Mouse (Mus musculus) hindbrain, postnatal 0 days (tissue): ENCODE measurements around the gene Nsd1. TPM values are rescaled to one million over a fixed set of nuclear protein-coding genes. Genes with fewer than 3 reads are reported as not detected.

Source experiments
- ATAC-seq: fragments of 200-750 bp; cut with Nextera tagmentation; 2 replicates; pipeline ENCODE4 v1.8.0; 2017; ENCODE audit warnings: mild to moderate bottlenecking, moderate TSS enrichment, moderate library complexity
- DNase-seq: peaks from one replicate; pipeline ENCODE4 v3.0.0-alpha.2; 2015; ENCODE audit warnings: low spot score
- H3K27ac ChIP-seq: fragments of 300-500 bp; sonication (generic); 2 replicates; pipeline ENCODE4 v1.5.1; 2014; ENCODE audit warnings: mild to moderate bottlenecking
- H3K27me3 ChIP-seq: fragments of 300-500 bp; sonication (generic); 2 replicates; pipeline ENCODE4 v1.6.1; 2014; ENCODE audit warnings: low read length, mixed read lengths; ENCODE audit not compliant: insufficient read depth
- H3K36me3 ChIP-seq: fragments of 300-500 bp; sonication (generic); 2 replicates; pipeline ENCODE4 v1.6.1; 2014; ENCODE audit warnings: low read length, mixed read lengths; ENCODE audit not compliant: insufficient read depth
- H3K4me1 ChIP-seq: fragments of 300-500 bp; sonication (generic); 2 replicates; pipeline ENCODE4 v1.6.1; 2014; ENCODE audit warnings: antibody characterized with exemption, low read length, mixed read lengths; ENCODE audit not compliant: insufficient read depth
- H3K4me2 ChIP-seq: fragments of 300-500 bp; sonication (generic); 2 replicates; pipeline ENCODE4 v1.6.1; 2014; ENCODE audit warnings: low read depth, mild to moderate bottlenecking, low read length, moderate library complexity, mixed read lengths
- H3K4me3 ChIP-seq: fragments of 300-500 bp; sonication (generic); 2 replicates; pipeline ENCODE4 v1.5.1; 2014; ENCODE audit warnings: low read length
- H3K9ac ChIP-seq: fragments of 300-500 bp; sonication (generic); replicated peaks from 2 replicates; pipeline ENCODE4 v1.6.1; 2014; ENCODE audit warnings: mild to moderate bottlenecking, low read length, moderate library complexity, mixed read lengths
- H3K9me3 ChIP-seq: fragments of 300-500 bp; sonication (generic); 2 replicates; pipeline ENCODE4 v1.6.1; 2016; ENCODE audit warnings: low read length, mixed read lengths
- CTCF ChIP-seq: IDR thresholded peaks from 2 replicates; pipeline ENCODE4 v1.5.1; 2016; ENCODE audit warnings: antibody characterized with exemption, control low read depth, low read depth
- WGBS: fragments of 180-500 bp; shearing (Covaris S2); extraction: QIAGEN DNeasy Blood & Tissue Kit; methylation state at CpG from one replicate; pipeline ENCODE4 v1.1.7; 2014; 5-methylcytosine and 5-hydroxymethylcytosine counted together
- polyA plus RNA-seq: library from polyadenylated mRNA; unstranded; fragments of >200 nt; fragmentation: Nextera tagmentation; extraction: Ambion mirVana; gene quantifications from 2 replicates; pipeline ENCODE4 v1.2.1, GENCODE M21; 2015
- total RNA-seq: library from RNA; depleted of rRNA; stranded (reverse); fragments of >200 nt; gene quantifications from 2 replicates; pipeline ENCODE4 v1.2.3, GENCODE M21; 2014; rRNA removed

Nsd1 gene
- total RNA-seq (59.3 and 78.2 TPM in 2 replicates), polyA plus RNA-seq (64.0 and 67.7 TPM in 2 replicates)

- 20% methylated on average over 31 of the region's 31 CpGs for WGBS
- Histone ChIP-seq H3K9me3 (no peaks in the 10 kb centered on the region), H3K4me2 (peak within 1 kb of the TSS; percentile 79), H3K4me3 (peak within 1 kb of the TSS; percentile 76), H3K27me3 (no peaks in the 10 kb centered on the region), H3K27ac (peak within 1 kb of the TSS; percentile 98), H3K36me3 (peaks cover 7% of the 10 kb centered on the region; the same call in 1 of the 2 replicates), H3K9ac (peak within 1 kb of the TSS; percentile 93), H3K4me1 (peaks cover 27% of the 10 kb centered on the region)
- ATAC-seq (peak; percentile 30; the same call in 1 of the 2 replicates), DNase-seq (no peak)
- TF ChIP-seq CTCF: peak; percentile 36
Observed at GRCm38 (mm10) chr13:55209649-55210192, at the start of gene Nsd1. Gene Nsd1 (plus strand): TSS chr13:55209782.

- no peak for ATAC-seq
Observed at GRCm38 (mm10) chr13:55162365-55162764, 47.2 kb upstream of the Nsd1 start.

GRCm38 (mm10) chr13:55163553-55163952, 46.0 kb upstream of the Nsd1 start:
- DNase-seq (no peak), ATAC-seq (no peak)
- H3K4me1 ChIP-seq: 0 out of 2 replicates have a peak, but pooled peaks cover 2% of the 10 kb centered on the region
- no peak overlapping the region for H3K4me3 ChIP-seq
- H3K27ac ChIP-seq: no peak overlapping the region
- TF ChIP-seq CTCF: no peak
- no peak overlapping the region for H3K9ac ChIP-seq
- H3K36me3 ChIP-seq: no peaks in the 10 kb centered on the region
- H3K27me3 ChIP-seq: no peaks in the 10 kb centered on the region
- 57% methylated on average over 5 of the region's 5 CpGs for WGBS
- no peak overlapping the region for H3K4me2 ChIP-seq
- no peaks in the 10 kb centered on the region for H3K9me3 ChIP-seq

More at GRCm38 (mm10) chr13:55162365-55162764, 47.2 kb upstream of the Nsd1 start:
- no peak for TF ChIP-seq CTCF
- Histone ChIP-seq H3K4me2 (no peak overlapping the region), H3K4me3 (no peak overlapping the region), H3K9ac (no peak overlapping the region), H3K27me3 (no peaks in the 10 kb centered on the region), H3K4me1 (no peaks in the 10 kb centered on the region), H3K27ac (no peak overlapping the region), H3K9me3 (no peaks in the 10 kb centered on the region), H3K36me3 (no peaks in the 10 kb centered on the region)
- no peak for DNase-seq
- WGBS: 71% methylated on average over 7 of the region's 7 CpGs

GRCm38 (mm10) chr13:55165831-55166339, 43.7 kb upstream of the Nsd1 start:
- Histone ChIP-seq H3K4me1 (peaks cover 7% of the 10 kb centered on the region; the same call in 1 of the 2 replicates), H3K36me3 (no peaks in the 10 kb centered on the region), H3K27ac (no peak overlapping the region), H3K9me3 (no peaks in the 10 kb centered on the region), H3K4me2 (no peak overlapping the region), H3K9ac (no peak overlapping the region), H3K4me3 (no peak overlapping the region), H3K27me3 (no peaks in the 10 kb centered on the region)
- no peak for ATAC-seq
- DNase-seq: no peak
- 81% methylated on average over 16 of the region's 16 CpGs for WGBS
- no peak for TF ChIP-seq CTCF

GRCm38 (mm10) chr13:55166806-55167725, 42.5 kb upstream of the Nsd1 start:
- WGBS: 89% methylated on average over 32 of the region's 32 CpGs
- TF ChIP-seq CTCF: no peak
- H3K9me3 ChIP-seq: no peaks in the 10 kb centered on the region
- no peak overlapping the region for H3K27ac ChIP-seq
- DNase-seq (no peak), ATAC-seq (no peak)
- no peaks in the 10 kb centered on the region for H3K36me3 ChIP-seq
- H3K9ac ChIP-seq: no peak overlapping the region
- no peaks in the 10 kb centered on the region for H3K27me3 ChIP-seq
- no peak overlapping the region for H3K4me2 ChIP-seq
- no peak overlapping the region for H3K4me3 ChIP-seq
- peaks cover 13% of the 10 kb centered on the region; the same call in 1 of the 2 replicates for H3K4me1 ChIP-seq

- DNase-seq (no peak), ATAC-seq (no peak)
- Histone ChIP-seq H3K9ac (no peak overlapping the region), H3K4me1 (peaks cover 13% of the 10 kb centered on the region; the same call in 1 of the 2 replicates), H3K9me3 (no peaks in the 10 kb centered on the region), H3K4me2 (no peak overlapping the region), H3K27ac (no peak overlapping the region), H3K36me3 (no peaks in the 10 kb centered on the region), H3K27me3 (no peaks in the 10 kb centered on the region), H3K4me3 (no peak overlapping the region)
- TF ChIP-seq CTCF: no peak
- WGBS: 75% methylated on average over 11 of the region's 11 CpGs
Observed at GRCm38 (mm10) chr13:55167798-55168197, 41.8 kb upstream of the Nsd1 start.
